Mouse (Mus musculus): ENCODE measurements at regions not wholly inside any gene's neighbourhood (a gene's known extent, or its start where the extent isn't known, plus 50 kb on each side); places are given as distances from the start of the nearest gene placed in this dataset.
"Not testable (repeated sequence)": the region's sequence is repeated elsewhere in the genome, so short reads cannot be mapped to it uniquely, and the experiment has no call there.

- H3K4me1 ChIP-seq = no peaks in the 10 kb centered on the region
- H3K36me3 ChIP-seq = no peaks in the 10 kb centered on the region
- H3K9me3 ChIP-seq = no peaks in the 10 kb centered on the region
- H3K27me3 ChIP-seq = no peaks in the 10 kb centered on the region
- H3K27ac ChIP-seq = no peak overlapping the region
- ATAC-seq (ENCODE audit: borderline replicate concordance, extremely low read depth, low FRiP score, low TSS enrichment) = no peak
- 66% methylated on average over 2 of the region's 2 CpGs for WGBS
- no peak overlapping the region for H3K4me2 ChIP-seq
- no peak overlapping the region for H3K9ac ChIP-seq
- H3K4me3 ChIP-seq = no peak overlapping the region
These were observed 67.2 kb downstream of the Qdpr start for GRCm38 (mm10) chr5:45382804-45383203.

- no peak overlapping the region for H3K9ac ChIP-seq
- WGBS = 9% methylated on average over 2 of the region's 2 CpGs
- no peaks in the 10 kb centered on the region for H3K27me3 ChIP-seq
- no peaks in the 10 kb centered on the region for H3K4me1 ChIP-seq
- H3K27ac ChIP-seq = no peak overlapping the region
- no peak for ATAC-seq (ENCODE audit: borderline replicate concordance, extremely low read depth, low FRiP score, low TSS enrichment)
- no peaks in the 10 kb centered on the region for H3K36me3 ChIP-seq
- no peaks in the 10 kb centered on the region for H3K9me3 ChIP-seq
- H3K4me2 ChIP-seq = no peak overlapping the region
- H3K4me3 ChIP-seq = no peak overlapping the region
These were observed 71.5 kb downstream of the Qdpr start for GRCm38 (mm10) chr5:45378486-45378885.

GRCm38 (mm10) chr5:45373069-45373468 is 77.0 kb downstream of the Qdpr start:
- Histone ChIP-seq H3K4me3 (no peak overlapping the region), H3K4me1 (0 out of 2 replicates have a peak, but pooled peaks cover 5% of the 10 kb centered on the region), H3K36me3 (no peaks in the 10 kb centered on the region), H3K9me3 (no peaks in the 10 kb centered on the region), H3K4me2 (no peak overlapping the region), H3K9ac (no peak overlapping the region), H3K27me3 (no peaks in the 10 kb centered on the region), H3K27ac (no peak overlapping the region)
- 63% methylated on average over 2 of the region's 2 CpGs for WGBS
- ATAC-seq (ENCODE audit: borderline replicate concordance, extremely low read depth, low FRiP score, low TSS enrichment) = no peak

GRCm38 (mm10) chr5:45368451-45368850 is 81.6 kb downstream of the Qdpr start:
- Histone ChIP-seq H3K9me3 (no peaks in the 10 kb centered on the region), H3K4me2 (no peak overlapping the region), H3K4me3 (no peak overlapping the region), H3K27ac (no peak overlapping the region), H3K36me3 (no peaks in the 10 kb centered on the region), H3K27me3 (no peaks in the 10 kb centered on the region), H3K9ac (no peak overlapping the region), H3K4me1 (0 out of 2 replicates have a peak, but pooled peaks cover 7% of the 10 kb centered on the region)
- WGBS = 21% methylated on average over 6 of the region's 6 CpGs
- ATAC-seq (ENCODE audit: borderline replicate concordance, extremely low read depth, low FRiP score, low TSS enrichment) = peak; percentile 90; the same call in 1 of the 2 replicates

- H3K27me3 ChIP-seq = no peaks in the 10 kb centered on the region
- H3K4me2 ChIP-seq = no peak overlapping the region
- ATAC-seq (ENCODE audit: borderline replicate concordance, extremely low read depth, low FRiP score, low TSS enrichment) = no peak
- H3K9ac ChIP-seq = no peak overlapping the region
- no peaks in the 10 kb centered on the region for H3K36me3 ChIP-seq
- H3K4me3 ChIP-seq = no peak overlapping the region
- no peaks in the 10 kb centered on the region for H3K4me1 ChIP-seq
- no peaks in the 10 kb centered on the region for H3K9me3 ChIP-seq
- H3K27ac ChIP-seq = no peak overlapping the region
These were observed 89.8 kb downstream of the Qdpr start for GRCm38 (mm10) chr5:45360189-45360588.

- no peaks in the 10 kb centered on the region for H3K9me3 ChIP-seq
- no peak overlapping the region for H3K4me3 ChIP-seq
- H3K4me2 ChIP-seq = no peak overlapping the region
- no peaks in the 10 kb centered on the region for H3K36me3 ChIP-seq
- WGBS = 38% methylated on average over 3 of the region's 3 CpGs
- H3K4me1 ChIP-seq = no peaks in the 10 kb centered on the region
- H3K27me3 ChIP-seq = no peaks in the 10 kb centered on the region
- no peak for ATAC-seq (ENCODE audit: borderline replicate concordance, extremely low read depth, low FRiP score, low TSS enrichment)
- H3K27ac ChIP-seq = no peak overlapping the region
- H3K9ac ChIP-seq = no peak overlapping the region
These were observed 109.6 kb downstream of the Qdpr start for GRCm38 (mm10) chr5:45340411-45340810.

GRCm38 (mm10) chr5:45336801-45337200 is 113.2 kb downstream of the Qdpr start:
- no peak for ATAC-seq (ENCODE audit: borderline replicate concordance, extremely low read depth, low FRiP score, low TSS enrichment)
- H3K9ac ChIP-seq = no peak overlapping the region
- no peaks in the 10 kb centered on the region for H3K27me3 ChIP-seq
- H3K4me2 ChIP-seq = no peak overlapping the region
- no peaks in the 10 kb centered on the region for H3K9me3 ChIP-seq
- H3K4me3 ChIP-seq = no peak overlapping the region
- no peaks in the 10 kb centered on the region for H3K4me1 ChIP-seq
- 42% methylated on average over 2 of the region's 2 CpGs for WGBS
- no peaks in the 10 kb centered on the region for H3K36me3 ChIP-seq
- no peak overlapping the region for H3K27ac ChIP-seq

- not testable (repeated sequence) for H3K4me1 ChIP-seq; H3K27me3 ChIP-seq; H3K4me3 ChIP-seq; H3K9me3 ChIP-seq; H3K27ac ChIP-seq; ATAC-seq (ENCODE audit: borderline replicate concordance, extremely low read depth, low FRiP score, low TSS enrichment); H3K9ac ChIP-seq; H3K4me2 ChIP-seq; H3K36me3 ChIP-seq
- 51% methylated on average over 2 of the region's 2 CpGs for WGBS
These were observed 125.6 kb downstream of the Qdpr start for GRCm38 (mm10) chr5:45324468-45324867.

GRCm38 (mm10) chr5:45323500-45323899 is 126.5 kb downstream of the Qdpr start:
- WGBS = 47% methylated on average over 4 of the region's 4 CpGs
- Histone ChIP-seq H3K9me3 (no peaks in the 10 kb centered on the region), H3K27ac (no peak overlapping the region), H3K4me2 (no peak overlapping the region), H3K9ac (no peak overlapping the region), H3K36me3 (no peaks in the 10 kb centered on the region), H3K27me3 (no peaks in the 10 kb centered on the region), H3K4me1 (no peaks in the 10 kb centered on the region), H3K4me3 (no peak overlapping the region)
- peak; percentile 46; the same call in 1 of the 2 replicates for ATAC-seq (ENCODE audit: borderline replicate concordance, extremely low read depth, low FRiP score, low TSS enrichment)

GRCm38 (mm10) chr5:45318026-45318425 is 132.0 kb downstream of the Qdpr start:
- no peak overlapping the region for H3K4me3 ChIP-seq
- WGBS = 79% methylated on average over 2 of the region's 2 CpGs
- no peak overlapping the region for H3K27ac ChIP-seq
- H3K27me3 ChIP-seq = no peaks in the 10 kb centered on the region
- no peaks in the 10 kb centered on the region for H3K36me3 ChIP-seq
- no peak for ATAC-seq (ENCODE audit: borderline replicate concordance, extremely low read depth, low FRiP score, low TSS enrichment)
- H3K9ac ChIP-seq = no peak overlapping the region
- no peak overlapping the region for H3K4me2 ChIP-seq
- no peaks in the 10 kb centered on the region for H3K4me1 ChIP-seq
- no peaks in the 10 kb centered on the region for H3K9me3 ChIP-seq

GRCm38 (mm10) chr5:45301120-45301519 is 148.9 kb downstream of the Qdpr start:
- no peaks in the 10 kb centered on the region for H3K27me3 ChIP-seq
- 0 out of 2 replicates have a peak overlapping the region, but pooled peaks have one; percentile 8 for H3K27ac ChIP-seq
- H3K9ac ChIP-seq = no peak overlapping the region
- H3K4me2 ChIP-seq = no peak overlapping the region
- ATAC-seq (ENCODE audit: borderline replicate concordance, extremely low read depth, low FRiP score, low TSS enrichment) = no peak
- no peak overlapping the region for H3K4me3 ChIP-seq
- H3K9me3 ChIP-seq = no peaks in the 10 kb centered on the region
- no peaks in the 10 kb centered on the region for H3K36me3 ChIP-seq
- no peaks in the 10 kb centered on the region for H3K4me1 ChIP-seq
- 44% methylated on average over 1 of the region's 1 CpGs for WGBS

- Histone ChIP-seq H3K9ac (no peak overlapping the region), H3K4me1 (no peaks in the 10 kb centered on the region), H3K9me3 (no peaks in the 10 kb centered on the region), H3K27ac (no peak overlapping the region), H3K4me3 (no peak overlapping the region), H3K4me2 (no peak overlapping the region), H3K36me3 (no peaks in the 10 kb centered on the region), H3K27me3 (no peaks in the 10 kb centered on the region)
- WGBS = 35% methylated on average over 2 of the region's 2 CpGs
- ATAC-seq (ENCODE audit: borderline replicate concordance, extremely low read depth, low FRiP score, low TSS enrichment) = no peak
These were observed 151.2 kb downstream of the Qdpr start for GRCm38 (mm10) chr5:45298872-45299271.

GRCm38 (mm10) chr5:45295134-45295533 is 154.9 kb downstream of the Qdpr start:
- H3K27me3 ChIP-seq = no peaks in the 10 kb centered on the region
- H3K9ac ChIP-seq = no peak overlapping the region
- no peaks in the 10 kb centered on the region for H3K4me1 ChIP-seq
- no peaks in the 10 kb centered on the region for H3K9me3 ChIP-seq
- 47% methylated on average over 4 of the region's 4 CpGs for WGBS
- H3K4me3 ChIP-seq = no peak overlapping the region
- no peak overlapping the region for H3K4me2 ChIP-seq
- no peak for ATAC-seq (ENCODE audit: borderline replicate concordance, extremely low read depth, low FRiP score, low TSS enrichment)
- H3K27ac ChIP-seq = no peak overlapping the region
- no peaks in the 10 kb centered on the region for H3K36me3 ChIP-seq

Measured in lung, embryonic 15.5 days (tissue).